ENCODE assay signal across 4 mouse cellular contexts in genomic region chr7:78397215-78397614, GRCm38 (mm10).
"Had no signal": no experiment of that assay in that cellular context is flagged by ENCODE, and none has a peak within 500 bp of the region (broad histone marks: within the 10 kb centered on the region; RNA-seq: fewer than 3 reads in every experiment).

No protein-coding gene starts in this region.

- DNase-seq: kidney, adult 2 months; kidney, postnatal 14 days; layer of hippocampus, postnatal 36 days; thymus, postnatal 4 days had no signal
